Mouse (Mus musculus) cerebellum, adult 2 months (tissue): ENCODE results near the gene Chchd3.

Experiments
- CTCF ChIP-seq: fragments of 200-500 bp; IDR thresholded peaks from 2 replicates; pipeline ENCODE4 v1.5.1; 2011; ENCODE audit warnings: low read depth, mild to moderate bottlenecking, control low read depth, low read length, moderate library complexity, borderline replicate concordance; ENCODE audit not compliant: insufficient read depth
- POLR2A ChIP-seq: fragments of 200-500 bp; IDR thresholded peaks from 2 replicates; pipeline ENCODE4 v1.6.1; 2011; ENCODE audit warnings: low read length, control low read depth, borderline replicate concordance; ENCODE audit not compliant: insufficient read depth

DNA sequence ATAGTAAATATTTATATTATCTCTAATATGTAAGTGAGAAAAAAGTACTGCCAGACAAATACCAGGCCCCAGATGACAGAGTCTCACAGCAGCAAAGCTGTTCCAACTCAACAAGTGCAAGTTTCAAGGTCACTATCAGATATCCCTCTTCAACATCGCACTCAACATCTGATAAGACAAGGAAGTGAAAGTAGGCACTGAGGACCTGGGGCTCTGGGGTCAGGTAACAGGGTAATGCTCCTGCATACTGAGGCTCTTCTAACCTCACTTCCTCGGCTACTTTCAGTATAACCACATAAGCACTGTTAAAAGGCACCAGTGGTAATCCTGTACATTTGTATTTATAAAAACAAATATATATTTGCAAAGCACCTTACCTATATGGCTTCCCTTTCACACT is 8.4 kb downstream of the Chchd3 start:
- TF ChIP-seq CTCF = no peak
- no peak for TF ChIP-seq POLR2A
